Comparison of ENCODE assay signal across 16 mouse cellular contexts in the genomic region with DNA sequence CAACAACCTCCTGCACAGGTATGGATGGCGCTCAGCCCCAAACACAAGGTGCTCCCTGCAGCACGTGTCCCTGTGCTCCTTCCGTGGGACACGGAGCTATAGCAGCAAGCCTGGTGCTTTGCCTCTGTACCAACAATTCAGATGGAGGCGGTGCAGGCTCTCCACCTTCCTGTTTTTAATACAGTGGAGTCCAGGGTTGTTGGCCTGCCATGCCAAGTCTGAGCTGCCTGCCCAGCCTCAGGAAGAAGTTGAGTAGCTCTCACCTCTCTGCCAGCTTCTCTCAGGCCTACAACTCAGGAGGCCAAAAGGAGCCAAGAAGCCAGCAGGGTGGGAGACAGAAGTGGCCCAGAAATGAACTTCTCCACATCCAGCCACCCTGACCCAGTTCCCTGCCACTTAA.
DNase-seq lines count a peak whose midpoint lies in the region; ATAC-seq and TF ChIP-seq lines count a peak whose summit lies in the region.
"Had no signal": no experiment of that assay in that cellular context is flagged by ENCODE, and none has a peak within 500 bp of the region (broad histone marks: within the 10 kb centered on the region; RNA-seq: fewer than 3 reads in every experiment).

No protein-coding gene starts in this region.

- no peaks in the 10 kb centered on the region for H3K9me3 ChIP-seq in forebrain, embryonic 16.5 days (ENCODE audit: control insufficient read depth, low read length)
- no peaks in the 10 kb centered on the region for H3K9me3 ChIP-seq in forebrain, postnatal 0 days (ENCODE audit: low read length)
- no peaks in the 10 kb centered on the region for H3K9me3 ChIP-seq in intestine, postnatal 0 days (ENCODE audit: control insufficient read depth)
- 0 out of 2 replicates have a peak, but pooled peaks cover 4% of the 10 kb centered on the region for H3K9me3 ChIP-seq in intestine, embryonic 16.5 days (ENCODE audit: control insufficient read depth, low read length)
- H3K9me3 ChIP-seq in megakaryocyte, embryonic 14.5 days: peaks cover 5% of the 10 kb centered on the region
- no peaks in the 10 kb centered on the region for H3K9me3 ChIP-seq in hindbrain, embryonic 11.5 days (ENCODE audit: control insufficient read depth, low read length)
- H3K9me3 ChIP-seq: midbrain, embryonic 15.5 days had no signal

- no peak overlapping the region for H3K4me2 ChIP-seq in forebrain, embryonic 16.5 days (ENCODE audit: low read length)
- no peak overlapping the region for H3K4me2 ChIP-seq in forebrain, postnatal 0 days (ENCODE audit: low read depth)
- H3K4me2 ChIP-seq in intestine, postnatal 0 days (replicated peaks; ENCODE audit: low read depth): no peak overlapping the region
- no peak overlapping the region for H3K4me2 ChIP-seq in intestine, embryonic 16.5 days (ENCODE audit: low read depth, low read length)
- H3K4me2 ChIP-seq in hindbrain, embryonic 11.5 days (replicated peaks; ENCODE audit: low read depth, low read length): no peak overlapping the region
- H3K4me2 ChIP-seq: forebrain, embryonic 12.5 days; hindbrain, embryonic 12.5 days; limb, embryonic 12.5 days; midbrain, embryonic 15.5 days had no signal

- no peak overlapping the region for H3K4me3 ChIP-seq in forebrain, embryonic 16.5 days (replicated peaks; ENCODE audit: low read length)
- no peak overlapping the region for H3K4me3 ChIP-seq in forebrain, postnatal 0 days (ENCODE audit: low read depth, low read length)
- H3K4me3 ChIP-seq in intestine, postnatal 0 days (ENCODE audit: low read depth, low read length): no peak overlapping the region
- no peak overlapping the region for H3K4me3 ChIP-seq in intestine, embryonic 16.5 days (ENCODE audit: low read length)
- peak overlapping the region; percentile 47 for H3K4me3 ChIP-seq in megakaryocyte, embryonic 14.5 days (replicated peaks)
- H3K4me3 ChIP-seq in hindbrain, embryonic 11.5 days (ENCODE audit: low read depth, low read length): no peak overlapping the region
- H3K4me3 ChIP-seq: forebrain, embryonic 12.5 days; hindbrain, embryonic 12.5 days; limb, embryonic 12.5 days; midbrain, embryonic 15.5 days had no signal

- H3K9ac ChIP-seq in forebrain, embryonic 16.5 days (replicated peaks; ENCODE audit: low read depth, low read length): no peak overlapping the region
- no peak overlapping the region for H3K9ac ChIP-seq in forebrain, postnatal 0 days
- H3K9ac ChIP-seq in intestine, postnatal 0 days (ENCODE audit: low read depth, low read length): no peak overlapping the region
- no peak overlapping the region for H3K9ac ChIP-seq in intestine, embryonic 16.5 days (ENCODE audit: low read depth, low read length)
- no peak overlapping the region for H3K9ac ChIP-seq in hindbrain, embryonic 11.5 days (ENCODE audit: low read depth, low read length)
- H3K9ac ChIP-seq: forebrain, embryonic 12.5 days; hindbrain, embryonic 12.5 days; limb, embryonic 12.5 days; midbrain, embryonic 15.5 days had no signal

- no peak for DNase-seq in forebrain, postnatal 0 days
- no peak for DNase-seq in ovary, postnatal 10 days (ENCODE audit: low spot score)
- DNase-seq in hindbrain, embryonic 11.5 days (ENCODE audit: low spot score): no peak
- DNase-seq: cerebellum, adult 11-12 months; layer of hippocampus, postnatal 36 days; right cerebral cortex, postnatal 4 days had no signal

- no peaks in the 10 kb centered on the region for H3K27me3 ChIP-seq in forebrain, embryonic 16.5 days (replicated peaks; ENCODE audit: control insufficient read depth, insufficient read depth, low read length)
- H3K27me3 ChIP-seq in forebrain, postnatal 0 days (ENCODE audit: insufficient read depth, low read length): no peaks in the 10 kb centered on the region
- H3K27me3 ChIP-seq in intestine, postnatal 0 days (replicated peaks; ENCODE audit: control insufficient read depth, insufficient read depth, low read length): no peaks in the 10 kb centered on the region
- no peaks in the 10 kb centered on the region for H3K27me3 ChIP-seq in intestine, embryonic 16.5 days (replicated peaks; ENCODE audit: control insufficient read depth, insufficient read depth, low read length)
- peaks cover 26% of the 10 kb centered on the region for H3K27me3 ChIP-seq in megakaryocyte, embryonic 14.5 days (replicated peaks)
- H3K27me3 ChIP-seq in hindbrain, embryonic 11.5 days (ENCODE audit: control insufficient read depth, insufficient read depth, low read length): no peaks in the 10 kb centered on the region
- H3K27me3 ChIP-seq: forebrain, embryonic 12.5 days; hindbrain, embryonic 12.5 days; limb, embryonic 12.5 days; midbrain, embryonic 15.5 days; Patski had no signal

- peaks cover 56% of the 10 kb centered on the region for H3K4me1 ChIP-seq in forebrain, embryonic 16.5 days (replicated peaks; ENCODE audit: control insufficient read depth, insufficient read depth, low read length)
- peaks cover 11% of the 10 kb centered on the region for H3K4me1 ChIP-seq in forebrain, postnatal 0 days (ENCODE audit: insufficient read depth)
- no peaks in the 10 kb centered on the region for H3K4me1 ChIP-seq in intestine, postnatal 0 days (replicated peaks; ENCODE audit: control insufficient read depth, insufficient read depth, low read length)
- peaks cover 29% of the 10 kb centered on the region for H3K4me1 ChIP-seq in intestine, embryonic 16.5 days (ENCODE audit: control insufficient read depth, insufficient read depth, low read length)
- H3K4me1 ChIP-seq in megakaryocyte, embryonic 14.5 days: peaks cover 85% of the 10 kb centered on the region
- peaks cover 24% of the 10 kb centered on the region for H3K4me1 ChIP-seq in hindbrain, embryonic 11.5 days (replicated peaks; ENCODE audit: control insufficient read depth, insufficient read depth, low read length)

- peak overlapping the region; percentile 50 for H3K27ac ChIP-seq in forebrain, embryonic 16.5 days (ENCODE audit: low read length)
- H3K27ac ChIP-seq in forebrain, postnatal 0 days (ENCODE audit: low read depth, low read length): no peak overlapping the region
- peak overlapping the region; percentile 41; the same call in 1 of the 2 replicates for H3K27ac ChIP-seq in intestine, postnatal 0 days (ENCODE audit: low read depth, low read length)
- H3K27ac ChIP-seq in intestine, embryonic 16.5 days (ENCODE audit: low read length): no peak overlapping the region
- H3K27ac ChIP-seq in hindbrain, embryonic 11.5 days (ENCODE audit: low read depth, low read length): no peak overlapping the region
- H3K27ac ChIP-seq: forebrain, embryonic 12.5 days; hindbrain, embryonic 12.5 days; limb, embryonic 12.5 days; midbrain, embryonic 15.5 days had no signal

- no peak for TF ChIP-seq CTCF in forebrain, postnatal 0 days (IDR thresholded peaks at IDR 0.05; ENCODE audit: low read depth)
- TF ChIP-seq CTCF in intestine, postnatal 0 days (IDR thresholded peaks at IDR 0.05; ENCODE audit: low read depth): no peak

- WGBS in forebrain, embryonic 16.5 days: 89% methylated on average over 5 of the region's 5 CpGs
- 96% methylated on average over 5 of the region's 5 CpGs for WGBS in forebrain, postnatal 0 days
- 88% methylated on average over 5 of the region's 5 CpGs for WGBS in intestine, postnatal 0 days
- WGBS in intestine, embryonic 16.5 days: 91% methylated on average over 5 of the region's 5 CpGs
- 95% methylated on average over 5 of the region's 5 CpGs for whole genome bisulfite sequencing in hindbrain, embryonic 11.5 days

- no peak for ATAC-seq in forebrain, embryonic 16.5 days
- no peak for ATAC-seq in forebrain, postnatal 0 days
- no peak for ATAC-seq in intestine, postnatal 0 days
- ATAC-seq in intestine, embryonic 16.5 days: no peak
- ATAC-seq in megakaryocyte, adult 5-6 weeks (ENCODE audit: poor library complexity, severe bottlenecking): no peak
- ATAC-seq in hindbrain, embryonic 11.5 days (ENCODE audit: low FRiP score): no peak
- ATAC-seq: midbrain, embryonic 15.5 days; Patski had no signal

- H3K36me3 ChIP-seq in forebrain, embryonic 16.5 days (ENCODE audit: control insufficient read depth, insufficient read depth): peaks cover 15% of the 10 kb centered on the region
- H3K36me3 ChIP-seq in forebrain, postnatal 0 days (ENCODE audit: insufficient read depth): peaks cover 28% of the 10 kb centered on the region
- H3K36me3 ChIP-seq in intestine, postnatal 0 days (ENCODE audit: control insufficient read depth, insufficient read depth): no peaks in the 10 kb centered on the region; the same call in 1 of the 2 replicates
- 0 out of 2 replicates have a peak, but pooled peaks cover 4% of the 10 kb centered on the region for H3K36me3 ChIP-seq in intestine, embryonic 16.5 days (ENCODE audit: control insufficient read depth, insufficient read depth, low read length)
- peaks cover 30% of the 10 kb centered on the region for H3K36me3 ChIP-seq in megakaryocyte, embryonic 14.5 days (replicated peaks; ENCODE audit: low read length)
- no peaks in the 10 kb centered on the region; the same call in 1 of the 2 replicates for H3K36me3 ChIP-seq in hindbrain, embryonic 11.5 days (ENCODE audit: control insufficient read depth, insufficient read depth, low read length)

Comparison
In these comparisons a context has a peak if more than half of its experiments do, and no peak if none do; other contexts are left out.
1. H3K27ac ChIP-seq: peak in forebrain, embryonic 16.5 days (single experiment) and intestine, postnatal 0 days (single experiment); none in forebrain, postnatal 0 days (single experiment), intestine, embryonic 16.5 days (single experiment) and hindbrain, embryonic 11.5 days (single experiment).